Mouse (Mus musculus) kidney, postnatal 0 days (tissue): ENCODE data around the gene Gm20388. TPM values are rescaled to one million over a fixed set of nuclear protein-coding genes. Genes with fewer than 3 reads are reported as not detected.

Experiments
- ATAC-seq: fragments of 200-750 bp; cut with Nextera tagmentation; replicated peaks from 2 replicates; pipeline ENCODE4 v1.8.0; 2017; ENCODE audit warnings: low read depth, moderate number of reproducible peaks, moderate TSS enrichment, moderate library complexity; ENCODE audit not compliant: low FRiP score
- DNase-seq: peaks from one replicate; pipeline ENCODE4 v3.0.0-alpha.2; 2016; ENCODE audit warnings: low spot score
- H3K27ac ChIP-seq: fragments of 300-500 bp; sonication (generic); 2 replicates; pipeline ENCODE4 v1.5.1; 2014; ENCODE audit warnings: mild to moderate bottlenecking
- H3K27me3 ChIP-seq: fragments of 300-500 bp; sonication (generic); 2 replicates; pipeline ENCODE4 v1.6.1; 2014; ENCODE audit warnings: low read length, mixed read lengths; ENCODE audit not compliant: insufficient read depth
- H3K36me3 ChIP-seq: fragments of 300-500 bp; sonication (generic); 2 replicates; pipeline ENCODE4 v1.6.1; 2014; ENCODE audit warnings: low read length, mixed read lengths; ENCODE audit not compliant: insufficient read depth
- H3K4me1 ChIP-seq: fragments of 300-500 bp; sonication (generic); replicated peaks from 2 replicates; pipeline ENCODE4 v1.6.1; 2014; ENCODE audit warnings: antibody characterized with exemption, low read length, mixed read lengths; ENCODE audit not compliant: insufficient read depth
- H3K4me2 ChIP-seq: fragments of 300-500 bp; sonication (generic); 2 replicates; pipeline ENCODE4 v1.6.1; 2014; ENCODE audit warnings: mild to moderate bottlenecking, low read length, moderate library complexity, mixed read lengths
- H3K4me3 ChIP-seq: fragments of 300-500 bp; sonication (generic); replicated peaks from 2 replicates; pipeline ENCODE4 v1.5.1; 2014; ENCODE audit warnings: low read depth, low read length
- H3K9ac ChIP-seq: fragments of 300-500 bp; sonication (generic); 2 replicates; pipeline ENCODE4 v1.6.1; 2014; ENCODE audit warnings: low read depth, low read length
- H3K9me3 ChIP-seq: fragments of 300-500 bp; sonication (generic); replicated peaks from 2 replicates; pipeline ENCODE4 v1.6.1; 2016; ENCODE audit warnings: low read length, inconsistent platforms, mixed read lengths
- CTCF ChIP-seq: IDR thresholded peaks from 2 replicates; pipeline ENCODE4 v1.5.1; 2016; ENCODE audit warnings: antibody characterized with exemption, low read depth, mild to moderate bottlenecking, moderate library complexity
- WGBS: fragments of 180-500 bp; shearing (Covaris S2); extraction: QIAGEN DNeasy Blood & Tissue Kit; methylation state at CpG from one replicate; pipeline ENCODE4 v1.1.7; 2014; 5-methylcytosine and 5-hydroxymethylcytosine counted together
- polyA plus RNA-seq: library from polyadenylated mRNA; unstranded; fragments of >200 nt; fragmentation: Nextera tagmentation; extraction: Ambion mirVana; gene quantifications from 2 replicates; pipeline ENCODE4 v1.2.1, GENCODE M21; 2015

Gene Gm20388
- polyA plus RNA-seq, 1 experiment from 2014 or later = not detected

DNA sequence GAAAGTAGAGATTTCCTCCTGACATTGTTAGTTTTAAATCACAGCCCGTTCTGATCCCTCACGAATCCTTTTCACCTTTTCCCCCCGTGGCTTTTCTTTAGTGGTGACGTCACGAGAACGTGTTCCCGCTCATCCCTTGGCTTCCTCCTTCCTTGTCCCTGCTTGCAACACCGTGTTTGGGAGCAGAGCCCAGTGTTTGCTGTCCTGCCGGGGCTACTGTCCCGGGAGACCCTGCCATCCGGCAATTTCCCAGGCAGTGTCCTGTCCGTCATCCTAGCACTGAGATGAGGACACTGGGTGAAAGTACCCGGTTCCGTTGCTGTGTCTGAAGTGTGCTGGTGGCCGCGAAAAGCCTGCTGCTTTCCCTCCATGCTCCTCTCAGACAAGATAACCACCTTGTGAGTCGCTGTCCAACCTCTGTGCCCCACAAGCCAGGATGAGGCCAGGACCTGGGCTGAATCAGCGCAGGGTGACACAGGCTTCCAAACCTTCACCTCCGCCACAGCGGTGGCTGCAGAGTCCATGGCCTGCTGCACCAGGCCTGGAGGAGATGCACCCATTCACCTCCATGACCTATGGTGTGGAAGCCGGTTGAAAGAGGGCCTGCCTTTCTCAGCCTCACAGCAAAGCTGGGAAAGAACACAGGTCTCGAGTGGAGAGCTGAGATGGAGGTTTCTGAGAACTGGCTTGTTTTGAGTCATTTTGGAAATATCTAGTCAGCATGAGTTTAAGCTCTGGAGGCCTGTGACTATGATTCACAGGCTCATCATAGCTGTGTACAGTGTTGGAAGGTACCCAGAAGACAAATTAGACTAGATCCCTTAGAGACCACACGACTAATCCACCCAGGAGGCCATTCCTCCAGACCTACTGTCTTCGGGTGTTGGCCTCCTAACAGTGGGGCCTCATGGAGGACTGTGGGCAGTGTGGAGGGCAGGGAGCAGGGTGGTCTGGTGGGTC, 4367.6 kb downstream of the Gm20388 start:
- no peaks in the 10 kb centered on the region for H3K27me3 ChIP-seq
- DNase-seq (no peak), ATAC-seq (no peak)
- H3K4me3 ChIP-seq = no peak overlapping the region
- H3K4me1 ChIP-seq = peaks cover 8% of the 10 kb centered on the region
- H3K9me3 ChIP-seq = no peaks in the 10 kb centered on the region
- TF ChIP-seq CTCF = no peak
- H3K4me2 ChIP-seq = no peak overlapping the region
- WGBS = 72% methylated on average over 24 of the region's 24 CpGs
- no peaks in the 10 kb centered on the region for H3K36me3 ChIP-seq
- H3K27ac ChIP-seq = no peak overlapping the region
- H3K9ac ChIP-seq = no peak overlapping the region

DNA sequence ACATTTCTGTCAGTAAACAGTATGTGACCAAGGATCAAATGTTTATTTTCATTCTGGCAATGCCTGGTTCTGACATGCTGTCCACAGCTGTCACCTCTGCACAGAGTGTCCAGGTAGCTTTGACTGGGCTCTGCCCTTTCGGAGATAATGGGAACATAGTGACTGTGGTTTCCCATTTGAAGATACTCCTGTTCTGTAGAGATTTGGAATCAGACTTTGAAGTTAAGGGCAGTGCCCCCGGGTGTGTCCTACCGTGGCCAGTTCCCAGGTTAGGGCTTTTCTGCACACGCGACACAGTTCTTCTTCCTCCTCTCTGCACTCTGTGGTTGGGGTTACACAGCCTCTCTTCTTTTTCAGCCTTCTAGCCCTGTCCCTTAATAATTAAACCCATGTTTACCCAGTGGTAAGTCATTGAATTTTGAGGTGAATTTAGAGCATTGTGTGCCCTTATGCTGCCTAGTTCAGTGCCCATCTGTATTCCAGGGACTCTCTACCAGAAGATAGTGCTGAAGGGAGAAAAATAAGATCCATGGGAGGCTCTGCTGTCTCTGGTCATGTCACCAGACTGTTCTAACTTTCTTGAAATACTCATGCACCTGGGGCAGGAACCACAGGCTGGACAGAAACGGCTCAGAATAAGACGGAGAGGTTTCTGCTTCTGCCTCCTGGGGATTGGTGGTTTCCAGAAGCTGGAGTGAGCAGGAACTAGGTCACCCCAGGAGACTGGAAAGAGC, 4368.5 kb downstream of the Gm20388 start:
- Histone ChIP-seq H3K36me3 (no peaks in the 10 kb centered on the region), H3K4me3 (no peak overlapping the region), H3K4me1 (peaks cover 13% of the 10 kb centered on the region), H3K27me3 (no peaks in the 10 kb centered on the region), H3K4me2 (no peak overlapping the region), H3K27ac (0 out of 2 replicates have a peak overlapping the region, but pooled peaks have one; percentile 13), H3K9ac (no peak overlapping the region), H3K9me3 (no peaks in the 10 kb centered on the region)
- no peak for ATAC-seq
- no peak for TF ChIP-seq CTCF
- DNase-seq = no peak
- WGBS = 64% methylated on average over 7 of the region's 7 CpGs

DNA sequence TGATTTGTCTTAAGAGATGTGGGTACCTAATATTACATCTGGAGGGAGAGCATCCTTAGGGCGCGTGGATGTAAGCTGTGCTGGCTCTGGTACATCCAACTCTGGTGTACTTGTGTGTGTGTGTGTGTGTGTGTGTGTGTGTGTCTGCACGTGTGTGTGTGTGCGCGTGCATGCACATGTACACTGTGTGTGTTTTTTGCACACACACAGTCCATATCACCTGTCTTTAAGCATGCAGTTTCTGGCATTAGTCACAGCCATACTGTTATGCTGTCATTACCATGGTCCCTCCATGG, 4369.0 kb downstream of the Gm20388 start:
- Histone ChIP-seq H3K4me2 (no peak overlapping the region), H3K4me1 (peaks cover 16% of the 10 kb centered on the region), H3K9me3 (no peaks in the 10 kb centered on the region), H3K36me3 (no peaks in the 10 kb centered on the region), H3K27me3 (no peaks in the 10 kb centered on the region), H3K27ac (no peak overlapping the region), H3K9ac (no peak overlapping the region), H3K4me3 (no peak overlapping the region)
- no peak for TF ChIP-seq CTCF
- DNase-seq (no peak), ATAC-seq (no peak)
- 91% methylated on average over 5 of the region's 5 CpGs for WGBS

DNA sequence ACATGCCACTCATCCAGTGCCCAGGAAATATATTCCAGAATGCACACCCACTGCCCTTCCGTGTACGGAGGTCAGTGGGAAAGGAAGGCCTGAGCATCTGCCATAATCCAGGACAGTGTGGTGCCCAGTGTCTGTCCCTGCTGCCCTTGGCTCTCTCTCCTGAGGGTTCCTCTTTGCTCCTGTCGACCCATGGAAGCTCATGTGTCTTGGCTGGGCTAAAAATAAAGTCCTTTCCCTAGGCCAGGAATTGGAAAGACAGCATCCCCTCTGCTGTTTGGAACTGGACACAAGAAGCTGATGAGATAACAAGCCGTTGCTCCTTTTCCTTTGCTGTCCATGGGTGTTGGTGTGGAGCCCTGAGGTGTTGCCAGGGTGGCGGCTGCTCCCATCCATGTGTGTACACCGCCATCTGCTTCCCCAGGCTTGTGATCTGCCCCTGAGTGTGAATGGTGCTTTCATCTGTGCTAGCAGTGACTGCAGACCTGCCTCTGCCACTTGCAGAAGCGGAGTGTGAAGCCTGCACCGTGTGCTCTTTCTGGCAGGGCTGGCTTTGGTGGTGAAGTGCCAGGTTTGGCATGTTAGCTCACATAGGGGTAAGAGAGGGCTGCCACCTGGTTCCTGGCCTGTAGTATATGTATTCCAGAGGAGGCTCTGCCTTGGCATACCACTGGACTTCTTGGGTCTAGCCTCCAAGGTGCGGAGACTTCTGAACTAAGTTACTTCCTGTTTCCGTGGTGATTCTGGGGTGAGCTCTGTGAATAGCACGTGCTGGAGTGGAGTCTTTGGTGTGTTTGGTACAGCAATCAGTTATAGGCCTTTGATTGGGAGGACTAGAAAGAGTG, 4371.3 kb downstream of the Gm20388 start:
- no peak overlapping the region for H3K27ac ChIP-seq
- no peak overlapping the region for H3K9ac ChIP-seq
- no peak for ATAC-seq
- 63% methylated on average over 11 of the region's 11 CpGs for WGBS
- H3K4me3 ChIP-seq = no peak overlapping the region
- no peak overlapping the region for H3K4me2 ChIP-seq
- H3K36me3 ChIP-seq = no peaks in the 10 kb centered on the region
- TF ChIP-seq CTCF = no peak
- no peaks in the 10 kb centered on the region for H3K9me3 ChIP-seq
- H3K4me1 ChIP-seq = peaks cover 29% of the 10 kb centered on the region
- H3K27me3 ChIP-seq = no peaks in the 10 kb centered on the region
- DNase-seq = no peak

DNA sequence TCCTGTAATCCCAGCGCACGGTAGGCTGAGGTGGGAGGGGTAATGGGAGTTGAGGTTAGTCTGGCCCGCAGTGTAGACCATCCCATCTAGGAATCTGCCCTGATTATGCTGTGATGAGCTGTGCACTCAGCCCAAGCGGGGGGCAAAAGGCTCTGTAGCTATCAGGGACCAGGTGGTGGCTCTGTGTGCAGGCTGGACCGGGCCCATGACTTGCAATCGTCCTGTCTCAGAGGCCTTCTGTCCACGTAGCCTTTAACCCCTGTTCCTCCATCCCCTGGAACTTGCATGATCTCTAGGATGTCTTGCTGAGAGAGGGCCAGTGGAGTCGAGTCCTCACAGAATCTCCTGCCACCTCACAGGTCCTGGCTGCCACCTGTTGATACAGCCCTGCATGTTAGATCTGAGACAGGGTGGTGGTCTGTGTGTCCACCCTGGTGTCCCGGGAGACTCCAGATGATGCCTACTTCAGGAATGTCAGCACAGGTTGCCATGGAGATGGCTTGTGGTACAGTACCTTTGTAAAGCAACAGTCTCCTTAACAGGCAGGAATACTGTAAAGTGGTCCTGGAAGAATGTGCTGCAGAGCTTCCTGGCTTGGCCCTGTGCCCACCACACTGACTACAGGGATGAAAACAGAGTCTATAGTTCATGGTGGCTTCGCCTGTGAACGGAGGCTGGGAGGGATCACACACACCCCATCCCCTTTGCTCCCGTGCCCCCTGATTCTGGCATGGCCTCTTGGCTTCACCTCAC, 4372.4 kb downstream of the Gm20388 start:
- WGBS = 77% methylated on average over 12 of the region's 12 CpGs
- Histone ChIP-seq H3K4me3 (no peak overlapping the region), H3K4me1 (peaks cover 32% of the 10 kb centered on the region), H3K4me2 (no peak overlapping the region), H3K27ac (no peak overlapping the region), H3K36me3 (no peaks in the 10 kb centered on the region), H3K9me3 (no peaks in the 10 kb centered on the region), H3K9ac (0 out of 2 replicates have a peak overlapping the region, but pooled peaks have one; percentile 13), H3K27me3 (no peaks in the 10 kb centered on the region)
- no peak for TF ChIP-seq CTCF
- DNase-seq (no peak), ATAC-seq (no peak)
